Mouse (Mus musculus) naive thymus-derived CD4-positive, alpha-beta T cell, adult 2 months (primary cell): ENCODE measurements around the gene Inip.

ENCODE experiments used
- DNase-seq: peaks from one replicate; pipeline ENCODE4 v3.0.0-alpha.2; 2011; ENCODE audit warnings: low read depth

Inip gene

GRCm38 (mm10) chr4:59772171-59772879 is 29.1 kb downstream of the Inip start:
- DNase-seq: no peak

DNA sequence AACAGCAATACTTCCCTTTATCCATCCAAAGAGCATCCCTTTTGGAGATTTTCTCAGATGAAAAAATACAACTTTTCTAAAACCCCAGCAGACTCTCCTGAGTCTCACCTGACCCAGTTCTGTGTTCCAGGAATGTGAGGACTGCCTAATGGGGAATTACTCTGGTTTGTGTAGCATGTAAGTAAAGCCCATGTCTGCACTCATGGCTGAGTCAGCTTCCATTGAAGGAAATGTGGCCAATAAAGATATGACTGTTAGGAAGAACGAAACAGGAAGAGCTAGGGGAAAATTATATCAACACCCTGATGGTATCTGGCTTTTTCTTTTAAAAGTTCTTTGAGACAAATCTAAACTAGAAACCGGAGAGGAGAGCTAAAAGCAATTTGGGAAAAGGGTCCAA is 33.7 kb downstream of the Inip start:
- no peak for DNase-seq

DNA sequence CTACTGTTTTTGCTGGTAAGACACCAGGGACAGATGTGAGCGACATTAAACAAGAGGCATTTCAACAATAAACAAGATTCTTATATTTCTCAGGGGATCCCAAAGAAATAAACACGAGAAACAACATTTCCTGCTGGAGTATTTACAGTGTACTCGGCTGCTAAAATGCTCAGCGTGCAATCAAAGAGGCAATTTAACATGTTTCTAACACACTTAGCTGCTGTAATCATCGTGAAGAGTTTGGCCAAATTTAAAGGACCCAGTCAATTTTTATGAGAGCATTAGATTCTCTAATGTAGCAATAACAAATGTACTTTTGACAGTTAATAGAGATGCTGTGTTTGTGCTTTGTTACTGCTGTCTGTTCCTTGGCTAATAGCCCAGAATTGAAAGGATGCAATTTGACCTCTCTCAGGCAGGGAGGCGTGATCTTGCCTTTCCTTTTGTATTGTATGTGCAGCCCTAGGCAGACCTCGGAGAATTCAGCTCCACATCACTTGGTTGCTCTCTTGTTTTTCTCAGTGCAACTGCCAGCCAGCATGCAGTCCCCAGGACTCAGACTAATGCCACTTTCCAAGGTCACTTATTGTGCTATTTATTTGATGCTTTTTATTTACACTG is 35.9 kb downstream of the Inip start:
- DNase-seq: no peak

GRCm38 (mm10) chr4:59764950-59765349 is 36.4 kb downstream of the Inip start:
- no peak for DNase-seq

GRCm38 (mm10) chr4:59761365-59761729 is 40.0 kb downstream of the Inip start:
- no peak for DNase-seq

GRCm38 (mm10) chr4:59760636-59761364 is 40.6 kb downstream of the Inip start:
- peak; percentile 17 for DNase-seq

DNA sequence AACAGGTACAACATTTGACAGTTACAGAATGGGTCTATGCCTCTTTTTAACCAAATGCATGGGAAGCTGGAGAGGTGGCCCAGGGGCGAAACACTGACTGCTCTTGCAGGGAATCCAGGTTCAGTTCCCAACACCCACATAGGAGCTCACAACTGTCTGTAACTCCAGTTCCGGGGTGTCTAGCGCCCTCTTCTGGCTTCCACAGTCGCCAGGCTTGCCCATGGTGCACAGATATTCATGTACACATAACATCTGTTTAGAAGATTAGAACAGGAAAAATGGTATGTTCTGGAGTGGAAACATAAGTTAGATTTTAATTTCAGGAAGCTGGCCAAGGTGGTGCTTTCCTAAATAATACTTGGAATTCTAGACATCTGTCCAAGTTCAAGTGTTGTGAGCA is 41.4 kb downstream of the Inip start:
- no peak for DNase-seq

GRCm38 (mm10) chr4:59757452-59758435 is 43.6 kb downstream of the Inip start:
- DNase-seq: no peak

DNA sequence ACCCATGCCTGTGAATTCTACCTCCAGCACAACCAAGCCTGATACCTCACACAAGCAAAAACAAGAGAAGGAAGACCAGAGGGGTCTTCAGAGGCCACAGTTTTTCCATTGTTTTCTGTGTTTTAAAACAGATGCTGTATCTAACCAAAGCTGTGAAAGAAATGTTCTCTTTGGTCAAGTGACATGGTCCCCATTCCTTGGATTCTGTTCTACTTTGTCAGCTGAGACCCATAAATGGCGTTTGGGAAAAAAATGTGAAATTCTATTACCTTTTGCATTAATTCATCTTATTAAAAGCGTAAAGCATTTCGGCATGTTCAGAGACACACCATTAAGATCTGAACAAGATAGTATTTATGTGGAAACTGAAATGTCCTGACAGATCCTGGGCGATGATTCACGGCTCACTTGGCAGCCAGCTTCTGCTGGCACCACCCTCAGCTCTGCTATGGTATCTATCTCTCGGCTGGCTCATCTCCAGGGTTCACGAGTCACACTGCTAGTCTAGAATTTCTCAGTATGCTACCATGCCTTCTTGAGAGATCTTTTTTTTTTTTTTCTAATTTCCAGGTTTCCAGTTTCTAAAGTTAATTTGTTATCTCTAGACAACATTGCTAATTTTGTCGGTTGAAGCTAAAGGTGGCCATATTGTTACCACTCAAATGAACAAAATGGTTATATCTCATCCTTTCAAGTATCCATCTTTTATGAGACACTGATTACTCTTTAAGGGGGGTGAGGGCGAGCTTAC is 44.9 kb downstream of the Inip start:
- no peak for DNase-seq

DNA sequence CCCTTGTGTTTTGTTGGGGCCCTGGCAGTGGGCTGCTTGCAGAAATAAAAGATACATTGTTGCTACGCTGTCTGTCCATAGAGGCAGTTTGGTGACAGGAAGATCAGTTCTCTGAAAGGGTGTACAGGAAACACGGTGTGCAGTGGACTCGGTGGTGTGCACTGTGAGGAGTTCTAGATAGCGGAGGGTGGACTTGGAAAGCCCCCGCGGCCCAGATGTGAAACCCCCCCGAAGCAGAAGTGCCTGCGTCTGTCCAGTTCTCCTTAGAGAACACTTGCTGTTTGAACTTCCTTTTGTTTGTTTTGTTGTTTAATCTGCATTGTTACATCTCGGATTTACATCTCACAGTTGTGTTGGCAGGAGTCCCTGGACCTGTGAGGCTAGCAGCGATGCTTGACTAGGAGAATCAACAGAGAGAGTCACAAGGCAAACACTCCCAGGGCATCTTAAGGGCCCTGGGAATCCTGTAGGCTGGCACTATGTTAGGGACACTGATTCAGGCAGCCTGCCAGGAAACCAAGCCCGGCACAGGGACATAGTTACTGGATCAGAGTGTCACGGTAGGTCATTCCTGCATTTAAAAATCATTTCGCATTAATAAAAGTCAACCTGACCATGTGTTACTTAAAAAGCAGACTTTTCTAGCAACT is 47.8 kb downstream of the Inip start:
- DNase-seq: no peak

GRCm38 (mm10) chr4:59739882-59740281 is 61.5 kb downstream of the Inip start:
- no peak for DNase-seq

GRCm38 (mm10) chr4:59739321-59739720 is 62.1 kb downstream of the Inip start:
- no peak for DNase-seq

- DNase-seq: no peak
Measured at GRCm38 (mm10) chr4:59731544-59731943, 69.8 kb downstream of the Inip start.

DNA sequence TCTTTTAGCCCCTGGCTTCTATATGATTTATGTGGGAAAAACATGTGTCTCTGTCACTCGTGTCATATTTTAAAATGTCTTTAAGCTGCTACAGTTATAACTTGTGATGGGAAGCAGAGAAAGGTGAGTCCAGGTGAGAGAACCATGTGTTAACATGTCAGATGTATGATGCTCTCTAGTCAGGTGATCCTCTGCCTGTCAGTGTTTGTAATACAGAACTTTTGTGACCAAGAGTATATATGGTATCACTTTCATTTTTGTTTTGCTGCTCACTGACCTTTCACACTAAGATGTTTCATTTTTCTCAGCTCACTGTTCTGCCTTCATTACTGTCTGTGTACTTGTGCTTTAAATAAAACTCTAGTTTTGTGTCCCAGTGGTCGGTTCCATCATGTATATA is 72.5 kb downstream of the Inip start:
- no peak for DNase-seq

DNA sequence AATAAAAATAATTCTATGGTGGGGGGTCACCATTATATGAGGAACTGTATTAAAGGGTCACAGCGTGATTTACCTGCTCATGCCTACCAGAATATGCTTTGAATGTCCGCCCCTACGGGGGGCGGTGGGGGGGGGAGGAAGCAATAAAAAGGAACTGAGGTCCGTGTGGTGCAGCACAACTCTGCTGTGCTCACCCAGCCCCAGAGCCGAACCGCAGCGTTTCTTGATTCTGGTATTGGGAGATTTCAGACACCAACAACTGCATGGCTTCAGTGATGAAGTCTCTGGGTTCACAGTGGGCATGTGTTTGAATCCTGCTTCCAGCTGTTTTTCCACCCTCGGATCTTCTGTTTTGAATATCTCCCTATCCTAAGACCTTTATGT is 73.5 kb downstream of the Inip start:
- DNase-seq: no peak

- DNase-seq: no peak
Measured at GRCm38 (mm10) chr4:59727187-59727877, 74.1 kb downstream of the Inip start.

DNA sequence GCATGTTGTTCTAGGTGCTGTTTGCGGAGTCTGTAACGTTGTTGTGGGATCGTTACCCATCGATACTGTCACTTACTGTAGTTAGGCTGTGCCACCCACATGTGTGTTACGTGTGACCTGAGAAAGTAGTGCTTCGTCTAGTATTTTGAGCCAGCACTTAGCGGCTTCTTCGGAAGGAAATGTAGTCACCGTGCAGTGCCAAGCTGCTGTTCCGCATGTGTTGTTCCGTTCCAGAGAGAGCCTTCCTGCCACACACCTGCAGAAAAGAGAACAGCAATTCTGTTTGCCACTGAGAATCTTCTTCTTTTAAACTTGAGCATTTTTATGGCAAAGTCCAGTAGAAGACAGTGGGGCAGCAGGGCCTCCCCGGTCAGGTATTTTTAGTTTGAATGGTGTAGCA is 74.9 kb downstream of the Inip start:
- DNase-seq: no peak

GRCm38 (mm10) chr4:59725579-59725978 is 75.8 kb downstream of the Inip start:
- DNase-seq: no peak

DNA sequence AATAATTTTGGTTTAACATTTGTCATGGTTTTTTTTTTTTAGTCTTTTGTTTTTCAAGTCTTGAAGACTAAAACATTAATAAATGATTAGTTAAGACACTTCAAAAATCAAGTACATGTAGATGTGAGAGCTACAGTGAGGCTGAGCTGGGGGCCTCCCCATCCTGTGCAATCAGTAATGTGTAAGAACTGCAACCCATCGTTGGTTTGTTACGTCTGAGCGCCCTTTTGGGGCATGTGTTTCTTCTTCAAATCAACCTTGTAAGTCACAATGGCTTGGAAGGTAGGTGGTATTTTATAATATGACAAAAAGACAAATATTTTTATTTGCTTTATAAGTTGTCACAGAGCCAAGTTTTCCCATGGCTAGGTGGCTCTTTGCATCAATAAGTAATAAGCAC is 79.6 kb downstream of the Inip start:
- DNase-seq: no peak
